Mouse (Mus musculus) embryo, embryonic 11 days (tissue): ENCODE measurements around the gene Ocrl.

Experiments used
- DNase-seq: peaks from one replicate; pipeline ENCODE4 v3.0.0-alpha.2; 2015

The Ocrl gene

DNA sequence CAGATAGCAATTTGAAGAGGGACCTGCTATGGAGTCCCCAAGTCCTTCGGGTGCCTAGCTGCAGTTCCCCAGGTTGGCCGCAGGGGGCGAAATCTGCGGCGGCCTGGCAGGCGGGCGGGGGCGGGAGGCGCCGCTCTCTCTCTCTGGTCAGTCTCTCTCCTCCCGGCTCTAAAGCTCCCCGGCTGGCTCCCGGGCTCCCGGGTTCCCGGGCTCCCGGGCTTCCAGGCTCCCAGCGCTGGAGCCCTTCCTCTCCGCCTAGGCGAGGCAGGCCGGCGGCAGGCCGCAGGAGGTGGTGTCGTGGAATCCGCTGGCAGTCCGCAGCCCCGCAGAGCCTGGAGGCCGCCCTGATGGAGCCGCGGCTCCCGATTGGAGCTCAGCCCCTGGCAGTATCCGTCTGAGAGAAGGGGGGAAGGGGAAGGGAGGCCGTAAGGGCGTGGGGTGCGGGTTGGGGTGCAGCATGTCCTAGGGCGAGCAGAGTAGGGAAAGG is at the start of gene Ocrl:
Gene Ocrl (plus strand): TSS at position 82 of the 487 bp plus-strand sequence.
- DNase-seq, result peak; percentile 70

DNA sequence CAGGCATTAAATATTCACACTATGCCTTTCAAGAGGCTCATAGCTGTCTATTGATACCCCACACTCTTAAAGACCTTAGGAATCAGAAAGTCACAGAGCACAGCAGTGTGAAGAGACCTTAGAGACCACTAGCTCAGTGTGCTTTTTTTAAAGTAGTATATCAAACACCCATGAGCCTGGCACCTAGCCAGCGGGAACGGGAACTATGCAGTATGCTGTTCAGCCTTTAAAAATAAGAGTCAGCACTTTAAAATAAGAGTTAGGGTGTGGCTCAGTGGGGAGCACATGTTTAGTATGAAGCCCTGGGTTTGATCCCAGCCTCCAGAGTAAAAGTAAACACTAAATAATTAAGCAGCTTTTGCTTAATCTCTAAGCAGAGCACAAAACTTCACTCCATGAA is 32.1 kb upstream of the Ocrl start:
- peak; percentile 1 for DNase-seq

DNA sequence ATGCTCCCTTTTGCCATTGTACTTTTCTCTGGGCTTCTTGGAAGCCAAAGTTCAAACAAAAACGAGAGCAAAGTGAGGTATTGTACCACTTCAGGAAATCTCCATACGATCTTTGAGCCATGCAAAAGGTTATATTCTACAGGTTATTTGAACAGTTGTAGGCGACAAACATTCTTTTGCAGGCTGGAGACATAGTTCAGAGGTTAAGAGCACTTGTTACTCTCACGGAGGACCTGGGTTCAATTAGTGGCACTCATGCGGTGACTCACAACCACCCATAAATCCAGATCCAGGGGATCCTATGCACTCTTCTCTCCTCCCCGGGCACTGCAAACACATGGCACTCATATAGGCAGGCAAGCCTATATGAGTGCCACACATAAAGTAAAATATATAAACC is 29.4 kb upstream of the Ocrl start:
- no peak for DNase-seq

DNA sequence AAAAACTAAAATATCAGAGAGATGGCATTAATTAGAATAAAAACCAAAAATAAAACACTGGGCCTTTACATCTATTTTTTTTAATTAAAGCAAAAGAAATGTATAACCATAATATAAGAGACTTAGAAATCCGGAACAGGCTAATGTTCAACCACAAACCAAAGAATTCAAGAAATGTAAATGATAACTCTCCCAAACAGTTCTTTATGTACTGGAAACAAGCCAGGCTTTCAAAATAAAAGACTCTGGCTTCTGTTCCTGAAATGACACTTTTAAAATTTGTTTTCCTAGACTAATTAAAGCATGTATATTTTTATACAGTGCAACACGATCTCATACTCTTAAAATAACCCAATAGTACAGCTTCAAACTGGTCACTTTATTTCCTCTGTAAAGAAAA is 24.8 kb upstream of the Ocrl start:
- DNase-seq, result no peak

DNA sequence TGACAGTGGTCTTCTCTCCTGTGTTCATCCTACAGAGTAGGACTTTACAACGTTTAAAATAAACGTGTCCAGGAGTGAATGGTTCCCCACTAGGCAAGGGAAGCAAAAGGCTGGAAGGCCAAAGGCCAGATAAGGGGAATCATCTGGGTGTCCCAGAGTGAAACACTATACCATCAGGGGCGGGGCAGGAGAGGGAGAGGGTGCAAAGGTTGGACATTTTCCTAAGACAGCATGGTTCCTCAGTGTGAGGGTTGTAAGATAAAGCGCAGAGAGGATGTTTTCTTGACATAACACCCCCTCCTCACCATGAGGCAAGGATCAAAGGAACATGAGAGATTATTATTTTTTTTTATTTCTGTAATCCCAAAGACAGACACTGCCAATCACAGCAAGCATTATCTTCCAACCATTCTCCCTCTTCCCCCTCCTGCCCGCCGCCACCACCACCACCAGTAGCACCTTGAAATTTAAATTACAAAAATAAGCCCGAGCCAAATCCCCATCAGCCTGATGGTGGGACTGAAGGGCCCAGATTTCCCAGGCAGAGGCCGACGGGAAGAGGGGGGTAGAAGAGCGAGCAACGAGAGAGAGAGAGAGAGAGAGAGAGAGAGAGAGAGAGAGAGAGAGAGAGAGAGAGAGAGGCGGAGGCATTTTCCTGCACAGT is 20.8 kb upstream of the Ocrl start:
- DNase-seq, result peak; percentile 2

DNA sequence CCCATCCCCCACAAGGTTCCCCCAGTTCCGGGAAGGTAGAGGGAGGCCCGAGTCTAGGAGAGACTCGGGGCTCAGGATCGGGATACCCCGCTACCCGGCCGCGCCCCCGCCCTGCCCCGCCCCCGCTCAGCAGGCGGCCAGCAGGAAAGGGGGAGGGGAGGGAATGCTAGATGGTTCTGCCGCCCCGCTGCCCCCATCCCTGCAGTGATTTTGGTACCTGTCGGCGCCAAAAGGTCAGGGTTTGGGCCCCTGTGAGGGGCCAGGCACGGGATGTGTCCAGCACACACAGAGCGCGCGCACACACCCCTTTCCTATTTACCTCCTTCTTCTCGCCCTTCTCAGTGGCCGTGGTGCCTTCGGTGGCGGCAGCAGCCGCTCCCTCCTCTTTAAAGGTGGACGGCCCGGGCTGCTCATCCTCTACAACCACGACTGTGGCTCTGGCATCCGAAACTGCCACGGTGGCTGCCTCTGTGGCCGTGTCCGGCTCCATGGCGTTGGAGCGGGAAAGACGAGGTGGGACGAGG is 20.2 kb upstream of the Ocrl start:
- DNase-seq, result peak; percentile 37

DNA sequence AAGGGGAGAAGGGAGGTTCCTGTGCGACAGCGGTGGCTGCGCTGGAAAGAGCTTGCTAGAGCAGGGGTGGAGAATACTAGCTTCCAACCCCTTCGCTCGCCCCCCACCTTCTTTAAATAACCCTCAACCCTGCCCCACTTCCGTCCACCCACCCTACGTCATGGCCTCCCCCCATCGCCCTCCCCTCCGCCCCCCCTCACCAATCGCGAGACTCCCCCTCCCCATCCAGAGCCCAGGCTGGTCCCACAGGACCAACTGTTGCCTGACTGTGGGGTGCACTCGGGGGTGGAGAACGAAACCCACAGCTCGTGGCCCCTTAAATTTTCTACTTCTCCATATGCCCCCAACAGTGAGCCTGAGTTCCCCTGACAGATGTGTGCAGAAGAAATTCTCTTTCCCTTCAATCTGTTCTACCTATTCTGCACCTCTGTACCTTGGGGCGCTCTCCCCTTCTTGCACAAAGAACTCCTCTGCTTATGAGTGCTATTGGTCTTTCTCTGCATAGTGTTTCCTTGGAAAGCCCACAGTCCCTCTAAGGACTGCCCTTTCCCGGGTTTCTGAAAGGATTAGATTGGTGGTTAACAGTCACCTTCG is 19.7 kb upstream of the Ocrl start, which contains the start of gene Smarca1:
Gene Smarca1 (minus strand): TSS at position 544 of the 594 bp plus-strand sequence.
- DNase-seq, result peak; percentile 25

DNA sequence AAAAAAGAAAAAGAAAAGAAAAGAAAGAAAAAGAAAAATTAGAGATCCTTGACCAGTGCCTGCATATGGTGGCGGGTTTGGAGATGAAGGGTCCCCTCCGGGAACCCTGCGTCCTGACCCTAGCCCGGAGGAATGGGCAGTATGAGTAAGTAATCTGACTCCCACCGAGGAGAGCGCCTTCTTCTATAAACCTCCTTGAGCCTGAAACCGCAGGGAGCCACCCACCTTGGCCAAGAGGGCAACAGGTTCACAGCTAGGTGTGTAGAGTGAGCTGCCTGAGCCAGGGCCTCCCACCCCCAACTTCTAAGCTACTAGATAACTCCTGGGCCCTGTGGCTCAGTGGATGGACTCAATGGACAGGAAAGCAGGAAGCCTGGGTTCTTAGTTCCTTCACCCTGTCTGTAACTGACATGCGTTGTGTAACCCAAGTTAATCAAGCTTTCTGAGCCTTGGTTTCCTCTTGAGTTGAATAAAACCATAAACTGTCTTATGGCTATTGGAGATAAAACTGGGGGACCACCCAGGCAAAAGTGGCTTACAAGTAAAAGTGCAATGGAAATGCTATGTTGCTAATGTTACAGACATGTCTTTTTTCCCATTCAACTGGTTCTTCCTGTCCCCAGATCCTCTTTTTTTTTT is 836 bp downstream of the Ocrl start:
- peak; percentile 19 for DNase-seq

DNA sequence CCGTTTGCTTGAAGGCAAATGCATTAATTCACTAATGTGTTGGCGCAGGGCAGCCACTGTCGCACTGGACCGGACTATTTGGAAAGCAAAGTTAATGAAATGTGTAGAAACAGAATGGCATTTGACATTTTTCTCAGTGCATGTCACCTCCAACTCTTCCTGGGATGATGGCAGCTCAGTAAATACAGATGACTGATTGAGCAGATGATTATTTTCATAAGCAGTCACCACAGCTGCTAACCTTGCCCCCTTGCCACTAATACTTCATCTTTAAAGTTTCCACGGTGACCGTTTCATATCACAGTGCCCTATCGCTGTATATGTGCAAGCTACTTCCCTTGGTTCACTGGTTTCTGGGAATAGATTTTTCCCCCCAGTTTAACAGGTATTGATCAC is 1.4 kb downstream of the Ocrl start:
- no peak for DNase-seq

DNA sequence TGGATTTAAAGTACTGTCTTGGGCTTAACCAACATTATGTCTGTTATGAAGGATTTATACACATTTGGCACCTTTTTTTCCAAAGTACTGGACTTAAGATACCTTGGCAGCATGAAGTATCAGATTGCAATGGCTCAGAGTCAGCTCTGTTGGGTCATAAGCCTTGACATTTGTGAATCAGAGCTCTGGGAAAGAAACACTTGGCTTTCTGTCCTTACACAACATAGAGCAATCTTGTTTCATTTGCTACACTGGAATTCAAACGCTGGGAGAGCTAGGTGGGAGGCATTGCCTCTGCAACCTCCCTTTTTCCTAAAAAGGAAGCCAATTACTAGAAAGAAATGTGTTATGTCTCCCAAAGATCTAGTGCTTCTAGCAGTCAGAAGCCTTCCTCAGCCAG is 4.6 kb downstream of the Ocrl start:
- DNase-seq, result no peak

DNA sequence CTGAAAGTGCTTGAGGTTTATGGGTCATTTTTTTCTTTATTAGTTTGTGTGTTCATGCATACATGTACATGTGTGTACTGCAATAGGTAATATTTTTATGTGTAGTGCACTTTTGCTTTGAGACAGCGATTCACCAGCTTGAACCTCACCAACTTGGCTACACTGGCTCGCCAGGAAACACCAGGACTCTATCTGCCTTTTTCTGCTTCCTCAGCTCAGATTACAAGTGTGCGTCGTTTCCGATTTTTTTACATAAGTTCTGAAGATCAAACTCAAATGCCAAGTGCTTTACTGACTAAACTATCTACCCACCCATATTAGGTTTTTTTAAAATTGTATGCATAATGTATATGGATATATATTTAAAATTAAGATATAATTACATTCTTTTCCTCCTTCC is 8.4 kb downstream of the Ocrl start:
- DNase-seq, result no peak

DNA sequence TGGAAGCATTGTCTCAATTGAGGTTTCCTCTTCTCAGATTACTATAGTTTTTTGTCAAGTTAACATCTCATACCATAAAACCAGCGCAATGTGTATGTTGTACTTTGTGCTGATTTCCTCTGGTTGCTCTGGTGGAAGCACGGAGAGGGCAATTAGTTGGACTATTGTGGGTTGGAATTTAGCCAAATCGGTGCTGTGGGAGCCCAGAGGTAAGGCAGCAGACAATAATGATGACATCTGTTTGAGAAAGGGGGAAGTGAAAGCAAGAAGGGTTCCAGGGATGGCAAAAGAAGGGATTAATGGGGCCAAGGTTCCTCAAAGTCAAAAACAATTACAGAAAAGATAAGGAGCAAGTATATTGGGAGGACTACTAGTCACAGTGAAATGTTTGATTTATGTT is 15.8 kb downstream of the Ocrl start:
- no peak for DNase-seq

DNA sequence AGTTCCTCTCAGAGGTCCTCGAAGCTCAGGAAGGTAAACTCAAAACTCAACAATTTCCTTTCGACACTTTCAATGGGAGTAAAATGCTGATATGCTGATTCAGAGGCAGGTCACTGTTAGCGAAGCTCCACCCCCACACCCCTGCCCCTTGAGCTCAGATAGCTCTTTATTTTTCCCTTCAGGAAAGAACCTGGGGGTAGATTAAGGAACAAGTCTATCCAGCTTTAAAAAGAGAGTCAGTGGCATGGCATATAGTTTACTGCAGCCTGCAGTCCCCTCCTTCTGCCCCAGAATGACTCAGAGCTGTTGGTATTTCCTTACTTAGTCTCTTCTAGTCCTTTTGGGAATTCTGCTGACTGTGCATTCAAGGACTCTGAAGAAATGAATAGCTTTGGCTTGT is 18.3 kb downstream of the Ocrl start:
- DNase-seq, result no peak

DNA sequence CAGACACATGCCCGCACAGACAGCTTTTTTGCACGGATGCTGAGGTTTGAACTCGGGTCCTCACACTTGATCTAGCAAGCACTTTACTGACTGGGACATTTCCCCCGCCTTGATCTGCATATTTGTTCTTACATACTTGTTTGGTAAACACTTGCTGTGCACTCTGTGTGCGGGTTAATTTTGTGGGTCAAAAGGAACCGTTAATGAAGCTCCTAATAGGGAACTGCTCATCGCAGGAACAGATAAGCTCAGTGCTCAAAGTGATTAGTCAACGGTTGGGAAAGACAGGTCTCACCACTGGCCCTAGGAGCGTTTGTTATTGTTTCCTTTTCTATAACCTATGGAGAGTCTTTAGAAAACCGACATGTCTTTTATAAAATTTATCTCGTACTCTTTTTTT is 22.2 kb downstream of the Ocrl start:
- DNase-seq, result no peak

DNA sequence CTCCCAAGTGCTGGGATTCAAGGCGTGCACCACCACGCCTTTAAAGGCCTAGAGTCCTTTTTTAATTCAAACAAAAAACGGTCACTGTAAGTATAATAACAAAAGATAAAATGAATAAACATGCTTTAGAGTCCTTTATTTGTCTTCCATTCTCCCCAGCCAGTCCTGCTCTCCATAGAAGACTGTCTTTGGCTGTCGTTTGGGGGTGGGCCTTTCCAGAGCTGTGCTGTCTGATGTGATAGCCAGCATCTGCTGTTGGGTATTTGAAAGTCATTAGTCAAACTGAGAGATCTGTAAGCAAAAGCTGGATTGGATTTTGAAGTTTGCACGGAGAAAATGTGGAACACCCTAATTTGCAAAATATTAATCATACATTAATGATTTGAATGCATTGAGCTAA is 24.7 kb downstream of the Ocrl start:
- DNase-seq, result no peak

DNA sequence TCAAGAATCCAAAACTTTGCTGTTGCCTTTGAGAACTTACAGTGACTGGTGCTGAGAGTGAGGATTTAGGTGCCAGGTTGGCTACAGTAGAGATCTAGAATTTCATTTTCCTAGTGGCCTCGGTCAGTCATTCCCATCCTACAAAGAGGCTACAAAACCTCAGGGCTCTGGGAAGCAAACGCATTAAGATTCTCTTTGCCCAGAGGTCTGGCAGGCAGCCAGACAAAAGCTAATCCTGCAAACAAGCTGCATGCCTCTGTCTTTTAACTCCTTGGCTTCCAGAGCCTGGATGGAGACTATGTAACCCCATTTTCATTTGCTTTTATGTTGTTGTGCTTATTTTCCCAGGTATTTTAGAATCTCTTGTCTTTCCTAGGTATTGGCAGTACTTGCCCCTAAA is 25.6 kb downstream of the Ocrl start:
- DNase-seq, result peak; percentile 33

DNA sequence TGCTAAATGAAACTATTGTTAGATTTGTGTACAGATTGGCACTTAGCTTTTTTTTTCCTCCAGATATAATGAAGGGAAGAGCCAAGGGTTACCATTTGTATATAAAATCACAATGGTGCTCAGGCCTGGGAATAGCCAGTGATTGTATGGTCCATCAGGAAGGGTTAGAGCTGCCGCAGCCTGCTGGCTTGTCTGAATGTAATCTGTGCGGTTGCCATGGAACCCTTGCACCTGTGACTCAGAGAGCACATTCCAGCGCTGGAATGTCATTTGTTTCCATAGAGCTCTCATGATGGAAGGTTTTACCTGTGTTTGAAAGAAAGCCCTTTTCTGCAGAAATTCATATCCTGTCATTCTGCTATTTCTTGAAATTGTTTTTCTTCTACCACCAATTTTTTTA is 37.5 kb downstream of the Ocrl start:
- DNase-seq, result peak; percentile 24

DNA sequence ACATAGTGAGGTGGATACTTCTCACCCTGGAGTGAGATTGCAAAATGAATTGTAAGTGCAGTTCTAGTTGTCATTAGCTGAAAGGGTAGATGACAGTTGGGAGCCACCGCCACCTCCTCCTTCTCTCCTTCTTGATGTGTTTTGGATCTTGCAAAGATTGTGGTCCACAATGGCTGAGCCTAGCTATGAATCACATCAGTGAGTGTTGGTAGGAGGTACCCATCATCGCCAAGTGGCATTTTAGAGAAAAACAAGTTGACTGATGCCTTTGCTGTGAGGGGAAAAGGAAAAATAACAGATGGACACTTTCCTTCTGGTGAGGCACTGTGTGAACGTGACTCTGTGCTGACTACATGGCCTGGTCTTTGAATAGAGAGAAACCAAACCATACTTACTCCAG is 50.4 kb downstream of the Ocrl start:
- no peak for DNase-seq

DNA sequence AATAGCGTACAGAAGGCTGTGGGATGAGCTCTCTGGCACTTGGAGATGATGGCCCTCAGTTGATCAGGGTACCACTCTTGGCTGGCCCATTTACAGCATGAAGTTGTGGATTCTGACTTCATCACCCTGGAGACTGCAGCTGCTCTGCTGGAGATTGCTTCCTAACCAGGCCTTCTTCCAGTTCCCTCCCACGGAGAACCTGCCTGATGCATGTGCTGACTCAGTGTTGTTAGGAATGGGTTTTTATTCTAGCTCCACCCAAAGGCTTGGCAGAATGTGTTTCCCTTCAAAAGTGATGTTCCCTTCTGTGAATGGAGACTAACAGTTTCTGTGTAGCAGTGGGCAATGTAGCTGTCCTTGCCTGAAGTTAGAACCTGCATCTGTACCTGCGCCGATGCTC is 58.2 kb downstream of the Ocrl start:
- DNase-seq, result no peak

DNA sequence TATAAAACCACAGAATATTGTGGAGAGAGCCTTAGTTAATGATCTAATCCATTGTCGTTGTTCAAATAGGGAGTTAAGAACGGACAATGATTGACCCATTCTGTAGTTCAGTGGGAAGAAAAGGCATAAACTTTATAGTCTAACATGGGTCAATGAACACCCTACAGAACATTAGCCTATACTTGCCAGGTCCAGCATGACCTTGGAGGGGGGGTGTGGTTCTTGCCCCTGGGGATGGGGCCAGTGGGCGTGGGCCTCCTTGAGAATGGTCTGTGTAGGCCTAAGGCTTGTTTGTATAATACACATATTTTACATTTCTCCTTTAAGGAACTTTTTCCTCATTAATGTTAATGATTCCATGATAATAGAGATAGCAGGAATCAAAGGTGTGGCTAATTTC is 58.7 kb downstream of the Ocrl start:
- no peak for DNase-seq

DNA sequence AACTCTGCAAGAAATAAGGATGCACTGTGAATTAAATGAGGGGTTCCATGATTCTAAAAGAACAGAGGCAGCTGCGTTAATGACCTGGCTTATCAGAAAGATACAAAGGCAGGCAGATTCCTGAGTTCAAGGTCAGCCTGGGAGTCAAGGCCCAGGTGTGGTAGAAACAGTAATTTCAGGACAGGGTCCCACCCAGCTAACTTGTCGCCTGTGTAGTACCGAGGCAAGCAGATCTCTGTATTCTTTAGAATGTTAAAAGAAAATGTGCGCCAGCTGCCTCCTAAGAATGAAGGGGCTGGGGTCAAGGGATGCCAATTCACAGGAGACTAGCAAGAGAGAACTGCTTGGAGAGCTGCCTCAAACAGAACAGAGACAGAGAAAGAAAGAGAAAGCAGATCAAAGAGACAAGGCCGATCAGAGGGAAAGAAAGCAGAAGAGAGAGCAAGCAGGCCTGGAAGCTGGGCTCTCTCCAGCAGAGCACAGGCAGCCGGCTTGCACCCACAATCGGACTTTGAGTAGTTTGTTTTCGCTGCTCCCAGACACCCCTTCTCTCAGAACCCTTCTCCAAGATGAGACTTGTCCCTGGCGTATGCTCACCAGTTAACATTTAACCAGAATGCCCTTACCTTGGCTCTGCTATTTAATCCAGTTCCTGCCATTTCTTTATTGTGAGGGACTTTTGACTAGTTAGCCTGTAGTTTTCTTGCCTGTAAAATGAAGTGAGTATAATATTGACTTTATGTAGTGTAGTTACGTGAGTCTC is 59.4 kb downstream of the Ocrl start:
- DNase-seq, result no peak

DNA sequence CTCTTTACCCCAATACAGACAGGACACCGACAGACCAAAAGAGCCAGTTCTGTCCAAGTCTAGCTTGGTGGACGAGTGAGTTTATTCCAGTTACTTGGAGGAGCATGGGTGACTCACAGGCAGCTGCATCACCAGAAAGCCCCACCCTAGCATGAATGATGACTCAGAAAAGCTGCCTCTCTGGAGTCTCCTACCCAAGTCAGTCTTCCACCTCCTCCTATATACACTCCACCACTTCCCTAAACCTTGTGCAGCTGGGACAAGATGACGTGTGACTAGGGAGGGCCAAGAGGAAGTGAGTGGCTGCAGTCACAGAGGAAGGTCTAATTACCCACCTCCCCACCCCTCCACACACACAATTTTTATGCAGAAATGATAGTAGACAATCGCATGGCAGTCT is 64.4 kb downstream of the Ocrl start:
- DNase-seq, result no peak

DNA sequence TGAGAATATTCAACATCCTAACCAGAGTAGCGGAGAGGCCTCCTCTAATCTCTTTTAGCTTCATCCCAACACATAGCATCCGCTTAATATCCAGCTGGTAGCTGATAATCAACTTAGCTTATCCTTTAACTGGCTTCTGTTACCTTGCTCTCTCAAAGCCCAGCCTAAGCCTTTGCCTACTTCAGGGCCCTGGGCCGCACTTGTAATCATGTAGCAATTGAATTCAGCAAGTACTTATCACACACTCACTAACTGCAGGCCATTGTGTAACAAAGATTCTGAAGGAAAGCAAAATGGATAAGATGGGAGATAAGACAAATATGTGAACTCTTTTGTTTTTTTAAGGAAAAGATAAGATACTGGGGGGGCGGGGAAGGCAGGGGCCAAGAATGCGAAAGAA is 64.9 kb downstream of the Ocrl start:
- DNase-seq, result no peak
